Mouse (Mus musculus): ENCODE measurements around the gene Vmn2r80. TPM values are rescaled to one million over a fixed set of nuclear protein-coding genes. Genes with fewer than 3 reads are reported as not detected.
"Not testable (repeated sequence)": the region's sequence is repeated elsewhere in the genome, so short reads cannot be mapped to it uniquely, and the experiment has no call there.

Gene Vmn2r80
- polyA plus RNA-seq (2012; fragmentation: generic; extraction: Trizol), result not detected
- long read RNA-seq, experiment 1, result 0 reads
- long read RNA-seq, experiment 2, result 0 reads

- H3ac ChIP-seq (ENCODE audit: control insufficient read depth, insufficient read length, low read depth); H3K36me3 ChIP-seq (ENCODE audit: control insufficient read depth, insufficient read depth); H3K79me2 ChIP-seq (ENCODE audit: control insufficient read depth, insufficient read depth); H3K4me3 ChIP-seq (ENCODE audit: insufficient read depth, poor library complexity, severe bottlenecking); H3K27me3 ChIP-seq (ENCODE audit: control insufficient read depth, insufficient read depth, insufficient read length); H3K79me3 ChIP-seq (ENCODE audit: low read depth): not testable (repeated sequence)
Measured at GRCm38 (mm10) chr10:79148469-79148868, at the start of gene Vmn2r80. Vmn2r80 (plus strand) TSS chr10:79148769.

GRCm38 (mm10) chr10:79106325-79107282 lies 42.0 kb upstream of the Vmn2r80 start:
- Histone ChIP-seq H3K4me3 (ENCODE audit: insufficient read depth, poor library complexity, severe bottlenecking) (no peak overlapping the region), H3K79me2 (ENCODE audit: control insufficient read depth, insufficient read depth) (no peaks in the 10 kb centered on the region), H3ac (ENCODE audit: control insufficient read depth, insufficient read length, low read depth) (no peak overlapping the region), H3K36me3 (ENCODE audit: control insufficient read depth, insufficient read depth) (no peaks in the 10 kb centered on the region), H3K27me3 (ENCODE audit: control insufficient read depth, insufficient read depth, insufficient read length) (no peaks in the 10 kb centered on the region), H3K79me3 (ENCODE audit: low read depth) (no peaks in the 10 kb centered on the region)
- TF ChIP-seq MYOD1 (IDR thresholded peaks at IDR 0.05; ENCODE audit: control insufficient read depth, insufficient read length, low read depth), result peak; percentile 24
- TF ChIP-seq CEBPB (IDR thresholded peaks at IDR 0.05; ENCODE audit: low read depth), result peak; percentile 61
- no peak for TF ChIP-seq FOSL1 (IDR thresholded peaks at IDR 0.05; ENCODE audit: insufficient read depth, low read length, poor library complexity, severe bottlenecking)

DNA sequence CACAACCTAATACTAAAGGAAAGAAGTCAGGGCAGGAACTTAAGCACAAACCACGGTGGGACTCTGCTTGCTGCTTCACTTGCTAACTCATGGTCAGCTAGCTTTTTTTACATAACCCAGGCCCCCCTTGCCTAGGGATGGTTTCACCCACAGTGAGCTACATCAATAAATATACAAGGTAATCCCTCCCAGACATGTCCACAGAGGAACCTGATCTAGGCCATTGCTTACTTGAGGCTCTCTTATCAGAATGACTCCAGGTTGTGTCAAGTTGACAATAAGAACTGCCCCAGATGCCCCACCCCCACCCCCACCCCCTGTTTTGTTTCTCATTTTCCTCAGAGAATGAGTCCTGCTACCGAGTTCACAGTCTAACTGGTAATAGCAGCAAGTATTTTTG lies 41.0 kb upstream of the Vmn2r80 start:
- Histone ChIP-seq H3K4me3 (ENCODE audit: insufficient read depth, poor library complexity, severe bottlenecking) (no peak overlapping the region), H3K36me3 (ENCODE audit: control insufficient read depth, insufficient read depth) (no peaks in the 10 kb centered on the region), H3K79me2 (ENCODE audit: control insufficient read depth, insufficient read depth) (no peaks in the 10 kb centered on the region), H3K79me3 (ENCODE audit: low read depth) (no peaks in the 10 kb centered on the region), H3K27me3 (ENCODE audit: control insufficient read depth, insufficient read depth, insufficient read length) (no peaks in the 10 kb centered on the region), H3ac (ENCODE audit: control insufficient read depth, insufficient read length, low read depth) (no peak overlapping the region)
- TF ChIP-seq CEBPB (IDR thresholded peaks at IDR 0.05; ENCODE audit: low read depth), result no peak
- no peak for TF ChIP-seq MYOG (IDR thresholded peaks at IDR 0.05; ENCODE audit: control insufficient read depth, extremely low read depth, insufficient read length)
- no peak for TF ChIP-seq MAX (IDR thresholded peaks at IDR 0.05)
- TF ChIP-seq FOSL1 (IDR thresholded peaks at IDR 0.05; ENCODE audit: insufficient read depth, low read length, poor library complexity, severe bottlenecking), result no peak
- TF ChIP-seq MYOD1 (IDR thresholded peaks at IDR 0.05; ENCODE audit: control insufficient read depth, insufficient read length, low read depth), result no peak
- TF ChIP-seq USF1 (IDR thresholded peaks at IDR 0.05; ENCODE audit: low read depth), result no peak

DNA sequence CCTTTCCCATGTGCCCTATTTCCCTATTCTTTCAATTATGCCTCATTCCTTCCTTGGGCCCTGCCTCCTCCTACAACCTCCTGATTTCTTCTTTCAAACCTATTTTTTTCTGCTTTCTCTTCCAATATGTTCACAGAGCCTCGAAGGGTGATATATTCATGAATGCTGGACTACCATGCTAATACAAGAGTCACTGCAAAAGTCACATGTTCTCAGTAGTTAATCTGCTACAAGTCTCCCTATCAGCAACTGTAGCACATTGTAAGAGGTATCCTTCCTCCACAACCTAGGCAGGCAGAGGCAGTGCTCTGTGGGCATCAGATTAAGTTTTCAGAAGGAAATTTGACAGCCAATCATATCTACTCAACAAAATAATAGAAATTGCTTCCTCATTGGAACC lies 39.4 kb upstream of the Vmn2r80 start:
- TF ChIP-seq FOSL1 (IDR thresholded peaks at IDR 0.05; ENCODE audit: insufficient read depth, low read length, poor library complexity, severe bottlenecking) (no peak), MYOD1 (IDR thresholded peaks at IDR 0.05; ENCODE audit: control insufficient read depth, insufficient read length, low read depth) (no peak), CTCF (IDR thresholded peaks at IDR 0.05; ENCODE audit: control insufficient read depth, insufficient read depth, insufficient read length) (no peak), CEBPB (IDR thresholded peaks at IDR 0.05; ENCODE audit: low read depth) (no peak), MYOG (IDR thresholded peaks at IDR 0.05; ENCODE audit: control insufficient read depth, extremely low read depth, insufficient read length) (no peak), USF1 (IDR thresholded peaks at IDR 0.05; ENCODE audit: low read depth) (no peak), MAX (IDR thresholded peaks at IDR 0.05) (no peak)

GRCm38 (mm10) chr10:79110482-79110881 lies 38.1 kb upstream of the Vmn2r80 start:
- no peak for TF ChIP-seq CTCF (IDR thresholded peaks at IDR 0.05; ENCODE audit: control insufficient read depth, insufficient read depth, insufficient read length)
- no peaks in the 10 kb centered on the region for H3K36me3 ChIP-seq (ENCODE audit: control insufficient read depth, insufficient read depth)
- no peaks in the 10 kb centered on the region for H3K27me3 ChIP-seq (ENCODE audit: control insufficient read depth, insufficient read depth, insufficient read length)
- H3ac ChIP-seq (ENCODE audit: control insufficient read depth, insufficient read length, low read depth), result no peak overlapping the region
- H3K79me3 ChIP-seq (ENCODE audit: low read depth), result no peaks in the 10 kb centered on the region
- H3K4me3 ChIP-seq (ENCODE audit: insufficient read depth, poor library complexity, severe bottlenecking), result no peak overlapping the region
- H3K79me2 ChIP-seq (ENCODE audit: control insufficient read depth, insufficient read depth), result no peaks in the 10 kb centered on the region

More for the DNA sequence above, 39.4 kb upstream of the Vmn2r80 start:
- H3ac ChIP-seq (ENCODE audit: control insufficient read depth, insufficient read length, low read depth), result no peak overlapping the region
- H3K79me3 ChIP-seq (ENCODE audit: low read depth), result no peaks in the 10 kb centered on the region
- no peak overlapping the region for H3K4me3 ChIP-seq (ENCODE audit: insufficient read depth, poor library complexity, severe bottlenecking)
- H3K79me2 ChIP-seq (ENCODE audit: control insufficient read depth, insufficient read depth), result no peaks in the 10 kb centered on the region
- no peaks in the 10 kb centered on the region for H3K27me3 ChIP-seq (ENCODE audit: control insufficient read depth, insufficient read depth, insufficient read length)
- no peaks in the 10 kb centered on the region for H3K36me3 ChIP-seq (ENCODE audit: control insufficient read depth, insufficient read depth)

GRCm38 (mm10) chr10:79115085-79115484 lies 33.5 kb upstream of the Vmn2r80 start:
- Histone ChIP-seq H3K79me2 (ENCODE audit: control insufficient read depth, insufficient read depth) (no peaks in the 10 kb centered on the region), H3K4me3 (ENCODE audit: insufficient read depth, poor library complexity, severe bottlenecking) (no peak overlapping the region), H3K27me3 (ENCODE audit: control insufficient read depth, insufficient read depth, insufficient read length) (no peaks in the 10 kb centered on the region), H3ac (ENCODE audit: control insufficient read depth, insufficient read length, low read depth) (no peak overlapping the region), H3K36me3 (ENCODE audit: control insufficient read depth, insufficient read depth) (no peaks in the 10 kb centered on the region), H3K79me3 (ENCODE audit: low read depth) (no peaks in the 10 kb centered on the region)
- TF ChIP-seq MAX (IDR thresholded peaks at IDR 0.05), result no peak
- no peak for TF ChIP-seq CEBPB (IDR thresholded peaks at IDR 0.05; ENCODE audit: low read depth)
- no peak for TF ChIP-seq MYOG (IDR thresholded peaks at IDR 0.05; ENCODE audit: control insufficient read depth, extremely low read depth, insufficient read length)
- TF ChIP-seq USF1 (IDR thresholded peaks at IDR 0.05; ENCODE audit: low read depth), result no peak
- no peak for TF ChIP-seq FOSL1 (IDR thresholded peaks at IDR 0.05; ENCODE audit: insufficient read depth, low read length, poor library complexity, severe bottlenecking)
- TF ChIP-seq CTCF (IDR thresholded peaks at IDR 0.05; ENCODE audit: control insufficient read depth, insufficient read depth, insufficient read length), result no peak
- no peak for TF ChIP-seq MYOD1 (IDR thresholded peaks at IDR 0.05; ENCODE audit: control insufficient read depth, insufficient read length, low read depth)
